Mouse (Mus musculus) stomach, embryonic 14.5 days (tissue): Measurements from ENCODE around the gene Tbc1d25. TPM values are rescaled to one million over a fixed set of nuclear protein-coding genes. Genes with fewer than 3 reads are reported as not detected.

Experiments used
- ATAC-seq: fragments of 200-750 bp; cut with Nextera tagmentation; 2 replicates; pipeline ENCODE4 v1.8.0; 2017; ENCODE audit warnings: low read depth, moderate TSS enrichment; ENCODE audit not compliant: insufficient number of reproducible peaks, insufficient read depth, low FRiP score
- H3K27ac ChIP-seq: fragments of 300-500 bp; sonication (generic); 2 replicates; pipeline ENCODE4 v1.5.1; 2014; ENCODE audit warnings: mild to moderate bottlenecking, low read length, moderate library complexity, mixed read lengths
- H3K27me3 ChIP-seq: fragments of 300-500 bp; sonication (generic); 2 replicates; pipeline ENCODE4 v1.6.1; 2014; ENCODE audit warnings: low read length, control low read depth, mixed read lengths; ENCODE audit not compliant: control insufficient read depth, insufficient read depth
- H3K36me3 ChIP-seq: fragments of 300-500 bp; sonication (generic); 2 replicates; pipeline ENCODE4 v1.6.1; 2014; ENCODE audit warnings: mild to moderate bottlenecking, control low read depth, low read length, moderate library complexity, mixed read lengths; ENCODE audit not compliant: control insufficient read depth, insufficient read depth
- H3K4me1 ChIP-seq: fragments of 300-500 bp; sonication (generic); 2 replicates; pipeline ENCODE4 v1.6.1; 2014; ENCODE audit warnings: low read length, control low read depth, mixed read lengths; ENCODE audit not compliant: control insufficient read depth, insufficient read depth
- H3K4me2 ChIP-seq: fragments of 300-500 bp; sonication (generic); replicated peaks from 2 replicates; pipeline ENCODE4 v1.6.1; 2014; ENCODE audit warnings: low read depth, low read length, control low read depth
- H3K4me3 ChIP-seq: fragments of 300-500 bp; sonication (generic); 2 replicates; pipeline ENCODE4 v1.5.1; 2014; ENCODE audit warnings: low read depth, low read length, control low read depth
- H3K9ac ChIP-seq: fragments of 300-500 bp; sonication (generic); replicated peaks from 2 replicates; pipeline ENCODE4 v1.6.1; 2014; ENCODE audit warnings: low read depth, mild to moderate bottlenecking, control low read depth, low read length, moderate library complexity, mixed read lengths
- H3K9me3 ChIP-seq: fragments of 300-500 bp; sonication (generic); 2 replicates; pipeline ENCODE4 v1.6.1; 2016; ENCODE audit warnings: low read depth, low read length, control low read depth; ENCODE audit not compliant: control insufficient read depth
- WGBS: fragments of 180-500 bp; shearing (Covaris S2); extraction: QIAGEN DNeasy Blood & Tissue Kit; methylation state at CpG from one replicate; pipeline ENCODE4 v1.1.7; 2014; 5-methylcytosine and 5-hydroxymethylcytosine counted together
- polyA plus RNA-seq: library from polyadenylated mRNA; unstranded; fragments of >200 nt; fragmentation: Nextera tagmentation; extraction: Ambion mirVana; gene quantifications from 2 replicates; pipeline ENCODE4 v1.2.1, GENCODE M21; 2014

The Tbc1d25 gene
- polyA plus RNA-seq: 12.6 and 14.6 TPM in 2 replicates

- H3K36me3 ChIP-seq: no peaks in the 10 kb centered on the region; the same call in 1 of the 2 replicates
- 13% methylated on average over 55 of the region's 56 CpGs for WGBS
- peak within 1 kb of the TSS; percentile 48 for H3K4me3 ChIP-seq
- peak within 1 kb of the TSS; percentile 48 for H3K4me2 ChIP-seq
- 0 out of 2 replicates have a peak, but pooled peaks cover 4% of the 10 kb centered on the region for H3K4me1 ChIP-seq
- no peaks in the 10 kb centered on the region for H3K27me3 ChIP-seq
- peak within 1 kb of the TSS; percentile 38; the same call in 1 of the 2 replicates for H3K9ac ChIP-seq
- peak; percentile 97 for ATAC-seq
- H3K9me3 ChIP-seq: no peaks in the 10 kb centered on the region
- no peak within 1 kb of the TSS; the same call in 1 of the 2 replicates for H3K27ac ChIP-seq
These were observed at the start of gene Tbc1d25 for GRCm38 (mm10) chrX:8175504-8176385. TSS of gene Tbc1d25 (minus strand) at chrX:8176181.

GRCm38 (mm10) chrX:8223473-8223872 lies 47.5 kb upstream of the Tbc1d25 start:
- Histone ChIP-seq H3K9ac (no peak overlapping the region), H3K36me3 (no peaks in the 10 kb centered on the region), H3K9me3 (no peaks in the 10 kb centered on the region), H3K4me2 (no peak overlapping the region), H3K4me3 (no peak overlapping the region), H3K4me1 (no peaks in the 10 kb centered on the region), H3K27ac (no peak overlapping the region), H3K27me3 (no peaks in the 10 kb centered on the region)
- no peak for ATAC-seq
- WGBS: 88% methylated on average over 7 of the region's 7 CpGs

- Histone ChIP-seq H3K4me2 (no peak overlapping the region), H3K36me3 (no peaks in the 10 kb centered on the region), H3K9me3 (no peaks in the 10 kb centered on the region), H3K9ac (no peak overlapping the region), H3K4me1 (no peaks in the 10 kb centered on the region), H3K27ac (no peak overlapping the region), H3K4me3 (no peak overlapping the region), H3K27me3 (no peaks in the 10 kb centered on the region)
- no peak for ATAC-seq
- 58% methylated on average over 7 of the region's 7 CpGs for WGBS
These were observed 46.9 kb upstream of the Tbc1d25 start for GRCm38 (mm10) chrX:8222678-8223421.

GRCm38 (mm10) chrX:8222296-8222677 lies 46.3 kb upstream of the Tbc1d25 start:
- no peak overlapping the region for H3K4me2 ChIP-seq
- H3K4me3 ChIP-seq: no peak overlapping the region
- H3K27me3 ChIP-seq: no peaks in the 10 kb centered on the region
- H3K4me1 ChIP-seq: no peaks in the 10 kb centered on the region
- H3K9ac ChIP-seq: no peak overlapping the region
- no peak for ATAC-seq
- H3K36me3 ChIP-seq: no peaks in the 10 kb centered on the region
- WGBS: 73% methylated on average over 3 of the region's 3 CpGs
- no peaks in the 10 kb centered on the region for H3K9me3 ChIP-seq
- H3K27ac ChIP-seq: no peak overlapping the region

GRCm38 (mm10) chrX:8219651-8220050 lies 43.7 kb upstream of the Tbc1d25 start:
- Histone ChIP-seq H3K4me3 (no peak overlapping the region), H3K36me3 (no peaks in the 10 kb centered on the region), H3K9me3 (no peaks in the 10 kb centered on the region), H3K4me2 (no peak overlapping the region), H3K4me1 (no peaks in the 10 kb centered on the region), H3K9ac (no peak overlapping the region), H3K27ac (no peak overlapping the region), H3K27me3 (no peaks in the 10 kb centered on the region)
- 43% methylated on average over 8 of the region's 8 CpGs for WGBS
- ATAC-seq: no peak

GRCm38 (mm10) chrX:8218114-8218513 lies 42.1 kb upstream of the Tbc1d25 start:
- ATAC-seq: no peak
- H3K9me3 ChIP-seq: no peaks in the 10 kb centered on the region
- WGBS: 54% methylated on average over 2 of the region's 2 CpGs

GRCm38 (mm10) chrX:8217383-8217782 lies 41.4 kb upstream of the Tbc1d25 start:
- no peak for ATAC-seq
- WGBS: 32% methylated on average over 6 of the region's 6 CpGs
- Histone ChIP-seq H3K9ac (no peak overlapping the region), H3K27me3 (no peaks in the 10 kb centered on the region), H3K9me3 (no peaks in the 10 kb centered on the region), H3K4me2 (no peak overlapping the region), H3K36me3 (no peaks in the 10 kb centered on the region), H3K4me3 (no peak overlapping the region), H3K27ac (no peak overlapping the region), H3K4me1 (no peaks in the 10 kb centered on the region)

More at GRCm38 (mm10) chrX:8218114-8218513, 42.1 kb upstream of the Tbc1d25 start:
- no peaks in the 10 kb centered on the region for H3K4me1 ChIP-seq
- H3K4me3 ChIP-seq: no peak overlapping the region
- no peaks in the 10 kb centered on the region for H3K27me3 ChIP-seq
- no peak overlapping the region for H3K27ac ChIP-seq
- H3K36me3 ChIP-seq: no peaks in the 10 kb centered on the region
- no peak overlapping the region for H3K4me2 ChIP-seq
- no peak overlapping the region for H3K9ac ChIP-seq

GRCm38 (mm10) chrX:8211490-8212207 lies 35.7 kb upstream of the Tbc1d25 start:
- no peak for ATAC-seq
- Histone ChIP-seq H3K27ac (no peak overlapping the region), H3K4me2 (no peak overlapping the region), H3K4me3 (no peak overlapping the region), H3K36me3 (no peaks in the 10 kb centered on the region), H3K9me3 (no peaks in the 10 kb centered on the region), H3K27me3 (no peaks in the 10 kb centered on the region), H3K9ac (no peak overlapping the region), H3K4me1 (no peaks in the 10 kb centered on the region)
- WGBS: 78% methylated on average over 7 of the region's 7 CpGs
